Mouse (Mus musculus) thymus, postnatal 10 days (tissue): ENCODE data around the gene Dll1.

ENCODE experiments used
- DNase-seq, 2 experiments: peaks; one replicate each; pipeline ENCODE4 v3.0.0; 2021; ENCODE audit warnings: low spot score in 2 of 2

The Dll1 gene

GRCm38 (mm10) chr17:15376494-15377181 lies at the start of gene Dll1:
Dll1 (minus strand) TSS chr17:15376872.
- DNase-seq, result no peak

- no peak for DNase-seq
Measured at GRCm38 (mm10) chr17:15425931-15426330, 49.3 kb upstream of the Dll1 start.

GRCm38 (mm10) chr17:15423080-15423765 lies 46.6 kb upstream of the Dll1 start:
- no peak for DNase-seq

- no peak for DNase-seq
Measured at GRCm38 (mm10) chr17:15422666-15423065, 46.0 kb upstream of the Dll1 start.

GRCm38 (mm10) chr17:15421446-15421845 lies 44.8 kb upstream of the Dll1 start:
- DNase-seq, result no peak

- DNase-seq, result no peak
Measured at GRCm38 (mm10) chr17:15420021-15420603, 43.4 kb upstream of the Dll1 start.

- DNase-seq, result no peak
Measured at GRCm38 (mm10) chr17:15419534-15419933, 42.9 kb upstream of the Dll1 start.

GRCm38 (mm10) chr17:15416596-15417215 lies 40.0 kb upstream of the Dll1 start:
- DNase-seq, result no peak

GRCm38 (mm10) chr17:15410861-15411260 lies 34.2 kb upstream of the Dll1 start:
- no peak for DNase-seq

- no peak for DNase-seq
Measured at GRCm38 (mm10) chr17:15409261-15409660, 32.6 kb upstream of the Dll1 start.

- DNase-seq, result no peak
Measured at GRCm38 (mm10) chr17:15406576-15406975, 29.9 kb upstream of the Dll1 start.

GRCm38 (mm10) chr17:15401716-15402115 lies 25.0 kb upstream of the Dll1 start:
- no peak for DNase-seq

GRCm38 (mm10) chr17:15395997-15396675 lies 19.5 kb upstream of the Dll1 start, which contains the start of gene Fam120b:
Fam120b (plus strand) TSS chr17:15396202.
- peak; percentile 75 for DNase-seq

- DNase-seq, result no peak
Measured at GRCm38 (mm10) chr17:15389356-15389755, 12.7 kb upstream of the Dll1 start.

GRCm38 (mm10) chr17:15388892-15389291 lies 12.2 kb upstream of the Dll1 start:
- no peak for DNase-seq

- no peak for DNase-seq
Measured at GRCm38 (mm10) chr17:15383360-15383759, 6.7 kb upstream of the Dll1 start.

- DNase-seq, result no peak
Measured at GRCm38 (mm10) chr17:15381869-15382660, 5.4 kb upstream of the Dll1 start.

GRCm38 (mm10) chr17:15381092-15381860 lies 4.6 kb upstream of the Dll1 start:
- DNase-seq, result no peak

- no peak for DNase-seq
Measured at GRCm38 (mm10) chr17:15380641-15381051, 4.0 kb upstream of the Dll1 start.
